Mouse (Mus musculus): ENCODE measurements around the gene Psmb11. TPM values are rescaled to one million over a fixed set of nuclear protein-coding genes. Genes with fewer than 3 reads are reported as not detected.

Gene Psmb11
- polyA plus RNA-seq, 2 experiments, result 0.03 TPM; not detected in 1

DNA sequence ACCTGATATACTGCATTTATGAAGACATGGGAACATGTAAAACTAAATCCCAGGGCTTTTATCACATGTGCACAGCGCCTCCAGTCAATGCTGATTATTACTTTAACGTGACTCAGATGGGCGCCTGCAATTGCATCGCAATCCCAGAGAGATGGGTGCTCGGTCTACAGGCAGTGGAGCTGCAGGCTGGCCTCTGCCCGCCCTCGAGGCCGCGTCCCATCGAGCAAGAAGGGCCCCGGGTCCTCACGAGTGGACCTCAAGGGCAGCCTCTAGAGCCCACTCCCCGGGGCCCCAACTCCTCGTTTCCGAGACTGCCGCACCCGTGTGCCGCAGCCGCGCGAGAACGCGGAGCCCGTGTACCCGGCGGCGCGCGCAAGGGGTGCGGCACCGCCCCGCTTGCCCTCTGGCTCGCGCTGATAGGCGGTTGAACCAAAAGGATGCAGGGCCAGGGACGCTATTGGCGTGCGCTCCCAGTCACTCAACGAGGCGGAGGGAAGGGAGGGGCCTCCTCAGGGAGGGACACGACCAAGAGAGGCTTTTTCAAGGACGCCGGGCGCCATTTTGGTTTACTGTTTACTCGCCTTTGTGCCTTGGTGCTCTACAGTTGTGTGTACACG, 18.1 kb upstream of the Psmb11 start:
- peak; percentile 95 to 98 (median 95) for DNase-seq (ENCODE audit: low read depth in 3 of 3, low spot score in 3 of 3)
- WGBS (ENCODE audit: insufficient replicate concordance), result under 1% methylated on average over 46 of the region's 46 CpGs
- no peaks in the 10 kb centered on the region for H3K36me3 ChIP-seq (replicated peaks; ENCODE audit: control insufficient read depth, insufficient read depth, low read depth)
- peak overlapping the region; percentile 79 for H3K9ac ChIP-seq (replicated peaks)
- ATAC-seq (ENCODE audit: insufficient read depth), result peak; percentile 99
- H3K4me1 ChIP-seq (replicated peaks; ENCODE audit: control insufficient read depth in 2 of 2, insufficient read depth in 2 of 2, low read length in 1 of 2), result peaks cover 27 to 31% of the 10 kb centered on the region in 2 experiments
- no peaks in the 10 kb centered on the region for H3K27me3 ChIP-seq (ENCODE audit: control insufficient read depth, insufficient read depth, low read length)
- no peaks in the 10 kb centered on the region for H3K9me3 ChIP-seq (ENCODE audit: control insufficient read depth, low read length)
- peak overlapping the region; percentile 88 for H3K27ac ChIP-seq
- H3K4me3 ChIP-seq (ENCODE audit: insufficient read depth in 1 of 2, low read depth in 2 of 2, low read length in 2 of 2), result peak overlapping the region; percentile 81 to 92
- TF ChIP-seq CTCF (IDR thresholded peaks at IDR 0.05; ENCODE audit: low read depth), result no peak
- TF ChIP-seq EP300 (IDR thresholded peaks at IDR 0.05; ENCODE audit: low read depth), result no peak
- H3K4me2 ChIP-seq (ENCODE audit: low read depth), result peak overlapping the region; percentile 67

DNA sequence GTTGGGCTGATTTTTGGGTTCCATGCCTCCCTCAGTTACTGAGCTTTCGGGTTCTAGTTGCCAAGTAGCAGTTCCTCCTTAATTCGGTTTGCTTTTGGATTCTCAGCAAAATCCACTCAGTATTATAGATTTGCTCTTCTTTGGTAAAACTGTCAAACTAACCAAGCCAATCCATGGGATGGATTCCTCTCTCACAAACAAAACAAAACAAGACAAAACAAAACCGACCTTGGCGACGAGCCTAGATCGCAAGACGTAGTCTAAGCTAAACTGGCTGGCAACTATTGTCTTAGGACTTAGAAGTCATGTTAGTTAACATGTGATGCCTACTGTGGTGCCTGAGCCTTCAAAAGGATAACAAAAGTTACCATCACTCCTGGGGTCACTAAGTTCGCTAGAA, 17.5 kb upstream of the Psmb11 start:
- no peaks in the 10 kb centered on the region for H3K27me3 ChIP-seq (ENCODE audit: control insufficient read depth, insufficient read depth, low read length)
- DNase-seq (ENCODE audit: low read depth in 3 of 3, low spot score in 3 of 3) (no peak), ATAC-seq (ENCODE audit: insufficient read depth) (no peak)
- 80% methylated on average over 8 of the region's 8 CpGs for WGBS (ENCODE audit: insufficient replicate concordance)
- TF ChIP-seq EP300 (IDR thresholded peaks at IDR 0.05; ENCODE audit: low read depth) (no peak), CTCF (IDR thresholded peaks at IDR 0.05; ENCODE audit: low read depth) (no peak)
- H3K4me1 ChIP-seq (replicated peaks; ENCODE audit: control insufficient read depth in 2 of 2, insufficient read depth in 2 of 2, low read length in 1 of 2), result peaks cover 27 to 31% of the 10 kb centered on the region in 2 experiments
- peak overlapping the region; percentile 63 to 81 for H3K4me3 ChIP-seq (ENCODE audit: insufficient read depth in 1 of 2, low read depth in 2 of 2, low read length in 2 of 2)
- peak overlapping the region; percentile 67 for H3K4me2 ChIP-seq (ENCODE audit: low read depth)
- H3K9ac ChIP-seq (replicated peaks), result no peak overlapping the region
- H3K9me3 ChIP-seq (ENCODE audit: control insufficient read depth, low read length), result no peaks in the 10 kb centered on the region
- H3K36me3 ChIP-seq (replicated peaks; ENCODE audit: control insufficient read depth, insufficient read depth, low read depth), result no peaks in the 10 kb centered on the region
- peak overlapping the region; percentile 63 for H3K27ac ChIP-seq

DNA sequence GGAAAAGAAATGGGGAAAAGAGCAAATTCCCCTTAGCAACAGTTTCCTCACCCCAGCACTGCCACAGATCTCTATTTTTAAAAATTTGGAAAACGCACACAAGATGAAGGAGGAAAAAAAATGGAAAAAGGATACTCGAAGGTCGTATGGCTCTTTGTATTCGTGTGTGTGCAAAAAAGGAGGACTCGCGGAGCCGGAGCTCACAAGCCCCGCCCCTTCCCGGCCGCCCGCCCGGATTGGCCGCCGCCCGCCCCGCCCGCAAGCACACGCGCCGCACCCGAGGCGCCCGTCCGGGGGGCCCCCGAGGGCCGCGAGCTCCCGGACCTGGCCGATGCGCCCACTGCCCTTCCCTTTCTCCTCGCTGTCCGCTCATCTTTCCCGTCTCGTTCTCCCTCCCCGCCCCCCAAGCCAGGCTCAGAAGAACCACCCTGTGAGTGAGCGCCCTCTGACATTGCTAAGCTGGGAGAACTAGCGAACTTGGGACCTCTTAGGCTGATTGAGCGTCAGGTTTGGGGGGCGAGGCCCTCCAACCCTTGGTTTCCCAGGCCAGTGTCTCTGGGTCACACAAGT, 15.4 kb upstream of the Psmb11 start, which contains the start of gene 4931414P19Rik:
Gene 4931414P19Rik (minus strand): TSS at position 242 of the 570 bp plus-strand sequence.
- peak; percentile 68 to 69 (median 68) for DNase-seq (ENCODE audit: low read depth in 3 of 3, low spot score in 3 of 3)
- Histone ChIP-seq H3K36me3 (replicated peaks; ENCODE audit: control insufficient read depth, insufficient read depth, low read depth) (no peaks in the 10 kb centered on the region), H3K9ac (replicated peaks) (peak within 1 kb of the TSS; percentile 72), H3K27me3 (ENCODE audit: control insufficient read depth, insufficient read depth, low read length) (no peaks in the 10 kb centered on the region), H3K9me3 (ENCODE audit: control insufficient read depth, low read length) (no peaks in the 10 kb centered on the region), H3K4me3 (ENCODE audit: insufficient read depth in 1 of 2, low read depth in 2 of 2, low read length in 2 of 2) (peak within 1 kb of the TSS; percentile 65 to 75), H3K4me2 (ENCODE audit: low read depth) (peak within 1 kb of the TSS; percentile 74), H3K27ac (peak within 1 kb of the TSS; percentile 59), H3K4me1 (replicated peaks; ENCODE audit: control insufficient read depth in 2 of 2, insufficient read depth in 2 of 2, low read length in 1 of 2) (peaks cover 27 to 31% of the 10 kb centered on the region in 2 experiments)
- WGBS (ENCODE audit: insufficient replicate concordance), result under 1% methylated on average over 39 of the region's 39 CpGs
- peak; percentile 39 for ATAC-seq (ENCODE audit: insufficient read depth)
- TF ChIP-seq CTCF (IDR thresholded peaks at IDR 0.05; ENCODE audit: low read depth) (0 out of 2 replicates have a peak, but pooled peaks have one; percentile 5), EP300 (IDR thresholded peaks at IDR 0.05; ENCODE audit: low read depth) (no peak)

DNA sequence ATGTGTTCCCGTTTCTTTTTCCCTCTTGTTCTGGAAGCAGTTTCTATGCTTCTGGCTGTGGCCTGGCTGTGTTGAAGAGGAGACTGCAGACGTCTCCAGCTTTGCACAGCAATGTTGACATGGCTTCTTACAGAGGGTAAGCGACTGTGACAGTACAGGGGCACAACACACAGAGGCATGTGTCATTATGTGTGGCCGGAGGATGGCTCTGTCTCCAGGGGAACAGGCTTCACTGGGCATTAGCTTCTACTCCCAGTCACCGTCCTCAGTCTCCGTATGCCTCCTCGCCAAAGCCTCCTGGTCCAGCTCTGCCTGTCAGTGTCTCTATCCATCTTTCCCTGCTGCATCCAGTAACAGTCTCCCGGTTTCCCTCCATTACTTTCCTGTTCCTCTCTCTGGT, 14.0 kb upstream of the Psmb11 start:
- Histone ChIP-seq H3K27me3 (ENCODE audit: control insufficient read depth, insufficient read depth, low read length) (no peaks in the 10 kb centered on the region), H3K9me3 (ENCODE audit: control insufficient read depth, low read length) (no peaks in the 10 kb centered on the region), H3K27ac (no peak overlapping the region), H3K4me3 (ENCODE audit: insufficient read depth in 1 of 2, low read depth in 2 of 2, low read length in 2 of 2) (no peak overlapping the region), H3K4me1 (replicated peaks; ENCODE audit: control insufficient read depth in 2 of 2, insufficient read depth in 2 of 2, low read length in 1 of 2) (peaks cover 24 to 25% of the 10 kb centered on the region in 2 experiments), H3K9ac (replicated peaks) (no peak overlapping the region), H3K4me2 (ENCODE audit: low read depth) (no peak overlapping the region), H3K36me3 (replicated peaks; ENCODE audit: control insufficient read depth, insufficient read depth, low read depth) (no peaks in the 10 kb centered on the region)
- no peak for ATAC-seq (ENCODE audit: insufficient read depth)
- 67% methylated on average over 8 of the region's 8 CpGs for WGBS (ENCODE audit: insufficient replicate concordance)
- no peak for TF ChIP-seq EP300 (IDR thresholded peaks at IDR 0.05; ENCODE audit: low read depth)
- no peak for DNase-seq (ENCODE audit: low read depth in 3 of 3, low spot score in 3 of 3)

DNA sequence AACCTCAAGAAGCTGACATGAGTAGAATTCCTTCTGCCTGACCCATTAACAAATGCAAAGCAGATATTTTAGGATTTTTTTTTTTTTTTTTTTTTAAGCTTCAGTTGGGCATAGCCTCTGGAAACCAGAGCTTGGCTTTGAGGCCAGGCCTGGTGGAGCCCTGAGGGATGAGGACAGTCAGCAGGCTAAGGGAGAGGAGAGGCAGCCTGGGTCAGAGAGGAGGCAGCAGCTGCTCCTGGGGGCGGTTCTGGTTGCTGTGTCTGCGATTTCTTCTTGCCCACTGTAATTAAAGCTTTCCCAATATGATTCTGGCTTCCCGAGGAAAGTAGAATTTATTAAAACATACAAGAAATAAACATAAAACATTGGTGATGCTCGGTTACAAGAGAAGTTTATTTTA, 12.0 kb upstream of the Psmb11 start:
- H3K4me3 ChIP-seq (ENCODE audit: insufficient read depth in 1 of 2, low read depth in 2 of 2, low read length in 2 of 2), result no peak overlapping the region
- TF ChIP-seq EP300 (IDR thresholded peaks at IDR 0.05; ENCODE audit: low read depth) (no peak), CTCF (IDR thresholded peaks at IDR 0.05; ENCODE audit: low read depth) (no peak)
- 75% methylated on average over 4 of the region's 4 CpGs for WGBS (ENCODE audit: insufficient replicate concordance)
- H3K27me3 ChIP-seq (ENCODE audit: control insufficient read depth, insufficient read depth, low read length), result no peaks in the 10 kb centered on the region
- H3K9me3 ChIP-seq (ENCODE audit: control insufficient read depth, low read length), result no peaks in the 10 kb centered on the region
- no peak for DNase-seq (ENCODE audit: low read depth in 3 of 3, low spot score in 3 of 3)
- H3K9ac ChIP-seq (replicated peaks), result no peak overlapping the region
- peaks cover 10 to 13% of the 10 kb centered on the region in 2 experiments for H3K4me1 ChIP-seq (replicated peaks; ENCODE audit: control insufficient read depth in 2 of 2, insufficient read depth in 2 of 2, low read length in 1 of 2)
- no peak overlapping the region for H3K27ac ChIP-seq
- no peak for ATAC-seq (ENCODE audit: insufficient read depth)
- H3K36me3 ChIP-seq (replicated peaks; ENCODE audit: control insufficient read depth, insufficient read depth, low read depth), result peaks cover 8% of the 10 kb centered on the region; the same call in 1 of the 2 replicates
- no peak overlapping the region for H3K4me2 ChIP-seq (ENCODE audit: low read depth)

Data from liver, embryonic 14.5 days (tissue).